Mouse (Mus musculus) midbrain, postnatal 0 days (tissue): ENCODE results near the gene Tmem79. TPM values are rescaled to one million over a fixed set of nuclear protein-coding genes. Genes with fewer than 3 reads are reported as not detected.

Experiments used
- ATAC-seq: fragments of 200-750 bp; cut with Nextera tagmentation; 2 replicates; pipeline ENCODE4 v1.8.0; 2017; ENCODE audit warnings: moderate number of reproducible peaks, mild to moderate bottlenecking, moderate TSS enrichment, moderate library complexity; ENCODE audit not compliant: low FRiP score
- DNase-seq: peaks from one replicate; pipeline ENCODE4 v3.0.0-alpha.2; 2015; ENCODE audit warnings: low spot score
- H3K27ac ChIP-seq: fragments of 300-500 bp; sonication (generic); 2 replicates; pipeline ENCODE4 v1.5.1; 2014; ENCODE audit warnings: low read depth, mild to moderate bottlenecking, low read length, mixed read lengths
- H3K27me3 ChIP-seq: fragments of 300-500 bp; sonication (generic); 2 replicates; pipeline ENCODE4 v1.6.1; 2014; ENCODE audit warnings: low read length, control low read depth, mixed read lengths; ENCODE audit not compliant: insufficient read depth
- H3K36me3 ChIP-seq: fragments of 300-500 bp; sonication (generic); 2 replicates; pipeline ENCODE4 v1.6.1; 2014; ENCODE audit warnings: low read length, control low read depth, mixed read lengths; ENCODE audit not compliant: insufficient read depth
- H3K4me1 ChIP-seq: fragments of 300-500 bp; sonication (generic); 2 replicates; pipeline ENCODE4 v1.6.1; 2014; ENCODE audit warnings: mild to moderate bottlenecking, control low read depth, antibody characterized with exemption, low read length, mixed read lengths; ENCODE audit not compliant: insufficient read depth
- H3K4me2 ChIP-seq: fragments of 300-500 bp; sonication (generic); 2 replicates; pipeline ENCODE4 v1.6.1; 2014; ENCODE audit warnings: low read depth, mild to moderate bottlenecking, low read length, mixed read lengths; ENCODE audit not compliant: poor library complexity, severe bottlenecking
- H3K4me3 ChIP-seq: fragments of 300-500 bp; sonication (generic); 2 replicates; pipeline ENCODE4 v1.5.1; 2014; ENCODE audit warnings: low read depth, mild to moderate bottlenecking, low read length, moderate library complexity
- H3K9ac ChIP-seq: fragments of 300-500 bp; sonication (generic); replicated peaks from 2 replicates; pipeline ENCODE4 v1.6.1; 2014; ENCODE audit warnings: mild to moderate bottlenecking, low read length, moderate library complexity, mixed read lengths; ENCODE audit not compliant: poor library complexity, severe bottlenecking
- H3K9me3 ChIP-seq: fragments of 300-500 bp; sonication (generic); 2 replicates; pipeline ENCODE4 v1.6.1; 2016; ENCODE audit warnings: low read length, control low read depth
- CTCF ChIP-seq: IDR thresholded peaks from 2 replicates; pipeline ENCODE4 v1.5.1; 2016; ENCODE audit warnings: antibody characterized with exemption, mild to moderate bottlenecking
- WGBS: fragments of 180-500 bp; shearing (Covaris S2); extraction: QIAGEN DNeasy Blood & Tissue Kit; methylation state at CpG from one replicate; pipeline ENCODE4 v1.1.7; 2014; 5-methylcytosine and 5-hydroxymethylcytosine counted together
- polyA plus RNA-seq: library from polyadenylated mRNA; unstranded; fragments of >200 nt; fragmentation: Nextera tagmentation; extraction: Ambion mirVana; gene quantifications from 2 replicates; pipeline ENCODE4 v1.2.1, GENCODE M21; 2015
- total RNA-seq: library from RNA; depleted of rRNA; stranded (reverse); fragments of >200 nt; gene quantifications from 2 replicates; pipeline ENCODE4 v1.2.3, GENCODE M21; 2014

Tmem79 gene
- total and polyA plus RNA-seq, 2 experiments from 2014 or later: 0.33 to 0.93 TPM

DNA sequence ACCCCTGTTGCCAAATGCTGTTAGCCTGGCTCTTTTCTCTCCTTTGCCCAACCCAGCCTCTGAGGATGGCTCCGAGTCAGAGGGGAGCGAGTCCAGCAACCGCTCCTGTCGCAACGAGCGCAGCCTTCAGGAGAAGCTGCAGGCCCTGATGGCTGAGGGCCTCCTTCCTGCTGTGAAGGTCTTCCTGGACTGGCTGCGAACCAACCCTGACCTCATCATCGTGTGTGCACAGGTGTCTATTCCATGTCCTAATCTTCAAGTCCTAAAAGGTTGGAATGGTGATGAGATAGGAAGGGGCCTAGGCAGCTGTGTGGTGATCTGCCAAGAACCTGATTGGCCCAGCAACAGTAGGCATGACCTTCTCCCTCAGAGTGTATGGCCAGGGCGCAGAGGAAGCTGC is 17.0 kb upstream of the Tmem79 start:
- no peak for ATAC-seq
- DNase-seq: no peak
- no peaks in the 10 kb centered on the region for H3K4me1 ChIP-seq
- no peaks in the 10 kb centered on the region for H3K9me3 ChIP-seq
- peaks cover 88% of the 10 kb centered on the region for H3K36me3 ChIP-seq
- H3K27ac ChIP-seq: no peak overlapping the region
- 93% methylated on average over 9 of the region's 9 CpGs for WGBS
- TF ChIP-seq CTCF: no peak
- H3K4me3 ChIP-seq: no peak overlapping the region
- no peak overlapping the region for H3K9ac ChIP-seq
- H3K27me3 ChIP-seq: no peaks in the 10 kb centered on the region
- no peak overlapping the region for H3K4me2 ChIP-seq

DNA sequence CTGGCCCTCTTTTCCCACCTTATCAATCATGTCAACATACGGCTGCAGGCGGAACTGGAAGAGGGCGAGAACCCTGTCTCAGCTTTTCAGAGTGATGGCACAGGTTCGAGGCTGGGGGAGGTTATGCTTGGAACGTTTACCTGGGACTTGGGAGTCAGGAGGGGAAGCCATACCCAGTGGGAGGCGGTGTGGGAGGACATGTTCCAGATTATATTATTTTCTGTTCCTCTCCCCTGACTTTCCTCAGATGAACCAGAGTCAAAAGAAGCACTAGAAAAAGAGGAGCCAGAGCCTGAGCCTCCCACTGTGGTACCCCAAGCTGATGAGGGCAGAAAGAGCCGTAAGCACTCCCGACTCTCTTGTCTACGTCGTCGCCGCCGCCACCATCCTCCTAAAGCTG is 14.8 kb upstream of the Tmem79 start:
- H3K4me2 ChIP-seq: no peak overlapping the region
- H3K4me1 ChIP-seq: no peaks in the 10 kb centered on the region
- H3K9ac ChIP-seq: no peak overlapping the region
- 95% methylated on average over 13 of the region's 13 CpGs for WGBS
- no peak for DNase-seq
- no peak for TF ChIP-seq CTCF
- H3K9me3 ChIP-seq: no peaks in the 10 kb centered on the region
- H3K4me3 ChIP-seq: no peak overlapping the region
- H3K27ac ChIP-seq: no peak overlapping the region
- no peak for ATAC-seq
- no peaks in the 10 kb centered on the region for H3K27me3 ChIP-seq
- H3K36me3 ChIP-seq: peaks cover 93% of the 10 kb centered on the region

DNA sequence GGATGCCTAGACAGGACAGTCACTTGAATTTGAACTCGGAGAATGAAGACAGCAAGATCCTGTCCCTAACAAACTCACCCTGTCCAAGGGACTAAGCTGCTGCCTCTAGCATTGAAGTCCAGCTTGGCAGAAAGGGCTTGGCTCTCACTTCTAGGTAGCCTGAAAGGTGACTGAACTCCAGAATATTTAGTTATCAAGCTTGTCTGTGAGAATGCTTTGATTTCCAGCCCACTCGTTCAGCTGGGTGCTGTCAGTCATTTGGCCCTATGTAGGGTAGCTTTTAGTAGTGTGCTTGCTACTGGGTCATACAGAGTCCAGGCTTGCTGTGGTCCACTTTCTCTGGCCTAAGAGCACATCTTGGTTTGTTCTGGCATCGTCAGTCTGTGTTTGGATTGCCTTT is 3.1 kb upstream of the Tmem79 start:
- no peak overlapping the region for H3K9ac ChIP-seq
- no peak overlapping the region for H3K27ac ChIP-seq
- no peaks in the 10 kb centered on the region for H3K27me3 ChIP-seq
- ATAC-seq (no peak), DNase-seq (no peak)
- peaks cover 24% of the 10 kb centered on the region for H3K36me3 ChIP-seq
- 79% methylated on average over 3 of the region's 3 CpGs for WGBS
- TF ChIP-seq CTCF: no peak
- H3K4me1 ChIP-seq: peaks cover 9% of the 10 kb centered on the region; the same call in 1 of the 2 replicates
- no peak overlapping the region for H3K4me3 ChIP-seq
- H3K9me3 ChIP-seq: no peaks in the 10 kb centered on the region
- H3K4me2 ChIP-seq: no peak overlapping the region

DNA sequence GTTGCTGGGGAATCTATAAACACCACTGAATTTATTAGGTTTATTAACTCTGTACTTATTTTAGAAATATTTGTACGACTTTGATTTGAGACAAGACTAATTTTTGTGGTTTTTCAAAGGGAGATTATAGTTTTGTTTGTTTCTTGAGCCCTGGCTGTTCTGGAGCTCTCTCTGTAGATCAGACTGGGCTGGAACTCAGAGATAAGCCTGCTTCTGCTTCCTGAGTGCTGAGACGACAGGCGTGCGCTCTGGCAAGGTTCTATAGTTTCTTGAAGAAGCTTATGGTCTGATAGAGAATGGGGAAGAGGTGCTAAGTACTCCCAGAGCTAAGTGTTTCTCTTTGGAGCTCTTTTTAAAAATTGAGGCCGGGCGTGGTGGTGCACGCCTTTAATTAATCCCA is 2.4 kb upstream of the Tmem79 start:
- ATAC-seq (no peak), DNase-seq (no peak)
- Histone ChIP-seq H3K36me3 (peaks cover 17% of the 10 kb centered on the region), H3K4me2 (no peak overlapping the region), H3K9ac (no peak overlapping the region), H3K27ac (no peak overlapping the region), H3K27me3 (no peaks in the 10 kb centered on the region), H3K9me3 (no peaks in the 10 kb centered on the region), H3K4me3 (no peak overlapping the region), H3K4me1 (peaks cover 9% of the 10 kb centered on the region; the same call in 1 of the 2 replicates)
- WGBS: 93% methylated on average over 7 of the region's 7 CpGs
- TF ChIP-seq CTCF: no peak

DNA sequence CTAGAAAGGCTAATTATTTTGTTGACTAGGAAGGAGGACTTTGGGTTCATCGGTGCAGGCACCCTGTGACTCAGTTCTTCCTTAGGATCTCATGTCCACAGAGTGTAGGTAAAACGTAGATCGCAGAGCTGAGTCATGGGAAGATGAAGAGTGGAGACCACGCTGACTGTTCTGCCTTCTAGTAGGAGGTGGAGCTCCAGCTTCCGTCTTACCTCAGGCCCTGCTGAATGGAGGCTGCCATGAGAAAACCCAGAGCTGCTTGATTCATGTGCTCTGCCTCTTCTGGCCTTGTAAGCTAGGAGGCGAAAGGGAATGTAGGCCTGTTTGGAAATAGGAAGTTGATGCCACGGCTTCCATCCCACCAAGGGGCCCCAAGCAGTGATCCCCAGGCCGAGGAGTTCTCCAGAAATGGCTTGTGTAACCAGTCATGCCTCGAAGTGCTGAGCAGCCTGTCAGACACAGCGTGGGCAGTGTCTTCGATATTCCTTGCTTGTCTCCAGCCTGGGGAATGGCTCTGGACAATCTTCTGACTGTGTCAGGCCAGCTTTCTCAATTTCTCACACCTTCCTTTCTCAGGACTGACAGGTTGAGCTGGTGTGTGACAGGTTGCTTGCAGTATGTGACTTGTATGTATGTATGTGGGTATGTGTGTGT is 1.5 kb upstream of the Tmem79 start:
- no peak overlapping the region; the same call in 1 of the 2 replicates for H3K4me3 ChIP-seq
- H3K9ac ChIP-seq: no peak overlapping the region
- DNase-seq (no peak), ATAC-seq (no peak)
- TF ChIP-seq CTCF: peak; percentile 3; the same call in 1 of the 2 replicates
- H3K9me3 ChIP-seq: no peaks in the 10 kb centered on the region
- peak overlapping the region; percentile 56 for H3K4me2 ChIP-seq
- H3K27ac ChIP-seq: no peak overlapping the region
- H3K4me1 ChIP-seq: peaks cover 9% of the 10 kb centered on the region; the same call in 1 of the 2 replicates
- WGBS: 87% methylated on average over 11 of the region's 11 CpGs
- no peaks in the 10 kb centered on the region for H3K27me3 ChIP-seq
- peaks cover 9% of the 10 kb centered on the region; the same call in 1 of the 2 replicates for H3K36me3 ChIP-seq

- peak; percentile 51 for ATAC-seq
- Histone ChIP-seq H3K4me2 (peak overlapping the region; percentile 56), H3K36me3 (no peaks in the 10 kb centered on the region), H3K27me3 (no peaks in the 10 kb centered on the region), H3K9ac (peak overlapping the region; percentile 93), H3K4me3 (peak overlapping the region; percentile 78), H3K9me3 (no peaks in the 10 kb centered on the region), H3K4me1 (peaks cover 9% of the 10 kb centered on the region; the same call in 1 of the 2 replicates), H3K27ac (peak overlapping the region; percentile 90)
- WGBS: 2% methylated on average over 27 of the region's 27 CpGs
- DNase-seq: no peak
- no peak for TF ChIP-seq CTCF
These were observed 403 bp downstream of the Tmem79 start for GRCm38 (mm10) chr3:88335436-88336053.
